Mouse (Mus musculus): ENCODE data around the gene Slc3a1. TPM values are rescaled to one million over a fixed set of nuclear protein-coding genes. Genes with fewer than 3 reads are reported as not detected.

Slc3a1 gene
- polyA plus RNA-seq, 1 experiment from 2014 or later = 2.2 TPM

- Histone ChIP-seq H3K9me3 (ENCODE audit: control insufficient read depth, low read length) (no peaks in the 10 kb centered on the region), H3K4me2 (ENCODE audit: low read length) (no peak overlapping the region), H3K27me3 (replicated peaks; ENCODE audit: control insufficient read depth, insufficient read depth, low read length) (no peaks in the 10 kb centered on the region), H3K4me3 (ENCODE audit: low read depth, low read length) (no peak overlapping the region), H3K36me3 (ENCODE audit: control insufficient read depth, insufficient read depth, low read length) (0 out of 2 replicates have a peak, but pooled peaks cover 4% of the 10 kb centered on the region), H3K9ac (ENCODE audit: low read length) (no peak overlapping the region), H3K27ac (ENCODE audit: low read depth) (no peak overlapping the region), H3K4me1 (replicated peaks; ENCODE audit: control insufficient read depth, insufficient read depth, low read length) (peaks cover 11% of the 10 kb centered on the region; the same call in 1 of the 2 replicates)
- no peak for DNase-seq (ENCODE audit: low spot score)
- WGBS = 87% methylated on average over 1 of the region's 1 CpGs
- no peak for ATAC-seq (replicated peaks; ENCODE audit: low FRiP score, low TSS enrichment, low read depth)
These were observed 58.3 kb downstream of the Slc3a1 start for GRCm38 (mm10) chr17:85086501-85086900.

- no peaks in the 10 kb centered on the region for H3K27me3 ChIP-seq (replicated peaks; ENCODE audit: control insufficient read depth, insufficient read depth, low read length)
- DNase-seq (ENCODE audit: low spot score) (no peak), ATAC-seq (replicated peaks; ENCODE audit: low FRiP score, low TSS enrichment, low read depth) (no peak)
- no peaks in the 10 kb centered on the region for H3K9me3 ChIP-seq (ENCODE audit: control insufficient read depth, low read length)
- no peak overlapping the region for H3K4me3 ChIP-seq (ENCODE audit: low read depth, low read length)
- H3K9ac ChIP-seq (ENCODE audit: low read length) = no peak overlapping the region
- no peaks in the 10 kb centered on the region for H3K36me3 ChIP-seq (ENCODE audit: control insufficient read depth, insufficient read depth, low read length)
- no peak overlapping the region for H3K4me2 ChIP-seq (ENCODE audit: low read length)
- H3K27ac ChIP-seq (ENCODE audit: low read depth) = no peak overlapping the region
- 88% methylated on average over 5 of the region's 5 CpGs for WGBS
- peaks cover 13% of the 10 kb centered on the region; the same call in 1 of the 2 replicates for H3K4me1 ChIP-seq (replicated peaks; ENCODE audit: control insufficient read depth, insufficient read depth, low read length)
These were observed 59.4 kb downstream of the Slc3a1 start for GRCm38 (mm10) chr17:85087591-85087990.

GRCm38 (mm10) chr17:85088401-85088800 lies 60.2 kb downstream of the Slc3a1 start:
- WGBS = 85% methylated on average over 11 of the region's 11 CpGs
- no peaks in the 10 kb centered on the region for H3K27me3 ChIP-seq (replicated peaks; ENCODE audit: control insufficient read depth, insufficient read depth, low read length)
- H3K36me3 ChIP-seq (ENCODE audit: control insufficient read depth, insufficient read depth, low read length) = no peaks in the 10 kb centered on the region
- no peak overlapping the region for H3K4me2 ChIP-seq (ENCODE audit: low read length)
- no peaks in the 10 kb centered on the region for H3K9me3 ChIP-seq (ENCODE audit: control insufficient read depth, low read length)
- ATAC-seq (replicated peaks; ENCODE audit: low FRiP score, low TSS enrichment, low read depth) (no peak), DNase-seq (ENCODE audit: low spot score) (no peak)
- no peak overlapping the region for H3K9ac ChIP-seq (ENCODE audit: low read length)
- peaks cover 13% of the 10 kb centered on the region; the same call in 1 of the 2 replicates for H3K4me1 ChIP-seq (replicated peaks; ENCODE audit: control insufficient read depth, insufficient read depth, low read length)
- no peak overlapping the region for H3K4me3 ChIP-seq (ENCODE audit: low read depth, low read length)
- H3K27ac ChIP-seq (ENCODE audit: low read depth) = no peak overlapping the region

GRCm38 (mm10) chr17:85089011-85089410 lies 60.8 kb downstream of the Slc3a1 start:
- H3K4me2 ChIP-seq (ENCODE audit: low read length) = peak overlapping the region; percentile 88
- DNase-seq (ENCODE audit: low spot score) (no peak), ATAC-seq (replicated peaks; ENCODE audit: low FRiP score, low TSS enrichment, low read depth) (no peak)
- no peaks in the 10 kb centered on the region for H3K36me3 ChIP-seq (ENCODE audit: control insufficient read depth, insufficient read depth, low read length)
- no peak overlapping the region for H3K9ac ChIP-seq (ENCODE audit: low read length)
- peaks cover 13% of the 10 kb centered on the region; the same call in 1 of the 2 replicates for H3K4me1 ChIP-seq (replicated peaks; ENCODE audit: control insufficient read depth, insufficient read depth, low read length)
- H3K27me3 ChIP-seq (replicated peaks; ENCODE audit: control insufficient read depth, insufficient read depth, low read length) = no peaks in the 10 kb centered on the region
- no peaks in the 10 kb centered on the region for H3K9me3 ChIP-seq (ENCODE audit: control insufficient read depth, low read length)
- H3K4me3 ChIP-seq (ENCODE audit: low read depth, low read length) = peak overlapping the region; percentile 92
- WGBS = 56% methylated on average over 6 of the region's 6 CpGs
- no peak overlapping the region for H3K27ac ChIP-seq (ENCODE audit: low read depth)

GRCm38 (mm10) chr17:85089621-85090020 lies 61.4 kb downstream of the Slc3a1 start:
- H3K4me2 ChIP-seq (ENCODE audit: low read length) = peak overlapping the region; percentile 88
- DNase-seq (ENCODE audit: low spot score) = no peak
- H3K27ac ChIP-seq (ENCODE audit: low read depth) = peak overlapping the region; percentile 83
- H3K4me3 ChIP-seq (ENCODE audit: low read depth, low read length) = peak overlapping the region; percentile 92
- H3K9me3 ChIP-seq (ENCODE audit: control insufficient read depth, low read length) = no peaks in the 10 kb centered on the region
- H3K4me1 ChIP-seq (replicated peaks; ENCODE audit: control insufficient read depth, insufficient read depth, low read length) = peaks cover 13% of the 10 kb centered on the region; the same call in 1 of the 2 replicates
- under 1% methylated on average over 16 of the region's 16 CpGs for WGBS
- ATAC-seq (replicated peaks; ENCODE audit: low FRiP score, low TSS enrichment, low read depth) = no peak
- H3K36me3 ChIP-seq (ENCODE audit: control insufficient read depth, insufficient read depth, low read length) = no peaks in the 10 kb centered on the region
- peak overlapping the region; percentile 56 for H3K9ac ChIP-seq (ENCODE audit: low read length)
- H3K27me3 ChIP-seq (replicated peaks; ENCODE audit: control insufficient read depth, insufficient read depth, low read length) = no peaks in the 10 kb centered on the region

GRCm38 (mm10) chr17:85090120-85091099 lies 62.2 kb downstream of the Slc3a1 start, which contains the start of the genes Prepl and Camkmt:
Prepl (minus strand) TSS chr17:85090241.
Camkmt (plus strand) TSS chr17:85090552.
- peak; percentile 100 for ATAC-seq (replicated peaks; ENCODE audit: low FRiP score, low TSS enrichment, low read depth)
- Histone ChIP-seq H3K4me1 (replicated peaks; ENCODE audit: control insufficient read depth, insufficient read depth, low read length) (peaks cover 13% of the 10 kb centered on the region; the same call in 1 of the 2 replicates), H3K36me3 (ENCODE audit: control insufficient read depth, insufficient read depth, low read length) (no peaks in the 10 kb centered on the region), H3K9ac (ENCODE audit: low read length) (peak within 1 kb of the TSS; percentile 56), H3K27ac (ENCODE audit: low read depth) (peak within 1 kb of the TSS; percentile 83), H3K4me2 (ENCODE audit: low read length) (peak within 1 kb of the TSS; percentile 88), H3K4me3 (ENCODE audit: low read depth, low read length) (peak within 1 kb of the TSS; percentile 92), H3K9me3 (ENCODE audit: control insufficient read depth, low read length) (no peaks in the 10 kb centered on the region), H3K27me3 (replicated peaks; ENCODE audit: control insufficient read depth, insufficient read depth, low read length) (no peaks in the 10 kb centered on the region)
- under 1% methylated on average over 63 of the region's 63 CpGs for WGBS
- peak; percentile 98 for DNase-seq (ENCODE audit: low spot score)

- ATAC-seq (replicated peaks; ENCODE audit: low FRiP score, low TSS enrichment, low read depth) (no peak), DNase-seq (ENCODE audit: low spot score) (no peak)
- Histone ChIP-seq H3K27me3 (replicated peaks; ENCODE audit: control insufficient read depth, insufficient read depth, low read length) (no peaks in the 10 kb centered on the region), H3K27ac (ENCODE audit: low read depth) (no peak overlapping the region), H3K4me3 (ENCODE audit: low read depth, low read length) (0 out of 2 replicates have a peak overlapping the region, but pooled peaks have one; percentile 92), H3K9me3 (ENCODE audit: control insufficient read depth, low read length) (no peaks in the 10 kb centered on the region), H3K36me3 (ENCODE audit: control insufficient read depth, insufficient read depth, low read length) (no peaks in the 10 kb centered on the region), H3K4me2 (ENCODE audit: low read length) (peak overlapping the region; percentile 88), H3K9ac (ENCODE audit: low read length) (no peak overlapping the region), H3K4me1 (replicated peaks; ENCODE audit: control insufficient read depth, insufficient read depth, low read length) (peaks cover 13% of the 10 kb centered on the region; the same call in 1 of the 2 replicates)
- WGBS = 92% methylated on average over 6 of the region's 6 CpGs
These were observed 63.6 kb downstream of the Slc3a1 start for GRCm38 (mm10) chr17:85091762-85092161.

GRCm38 (mm10) chr17:85096396-85096795 lies 68.2 kb downstream of the Slc3a1 start:
- Histone ChIP-seq H3K9ac (ENCODE audit: low read length) (no peak overlapping the region), H3K4me3 (ENCODE audit: low read depth, low read length) (no peak overlapping the region), H3K36me3 (ENCODE audit: control insufficient read depth, insufficient read depth, low read length) (peaks cover 13% of the 10 kb centered on the region; the same call in 1 of the 2 replicates), H3K4me2 (ENCODE audit: low read length) (no peak overlapping the region), H3K9me3 (ENCODE audit: control insufficient read depth, low read length) (peaks cover 5% of the 10 kb centered on the region; the same call in 1 of the 2 replicates), H3K27ac (ENCODE audit: low read depth) (no peak overlapping the region), H3K27me3 (replicated peaks; ENCODE audit: control insufficient read depth, insufficient read depth, low read length) (no peaks in the 10 kb centered on the region), H3K4me1 (replicated peaks; ENCODE audit: control insufficient read depth, insufficient read depth, low read length) (peaks cover 2% of the 10 kb centered on the region; the same call in 1 of the 2 replicates)
- ATAC-seq (replicated peaks; ENCODE audit: low FRiP score, low TSS enrichment, low read depth) (no peak), DNase-seq (ENCODE audit: low spot score) (no peak)
- whole genome bisulfite sequencing = 95% methylated on average over 3 of the region's 3 CpGs

Data from intestine, embryonic 14.5 days (tissue).